Mouse (Mus musculus) ES-E14 (cell line): ENCODE data around the gene Tmem201.

Experiments
- CHD2 ChIP-seq: IDR thresholded peaks from 2 replicates; pipeline ENCODE4 v1.6.1; 2014; ENCODE audit warnings: mild to moderate bottlenecking, low read depth, low read length, inconsistent platforms
- HCFC1 ChIP-seq: IDR thresholded peaks from 2 replicates; pipeline ENCODE4 v1.6.1; 2012; ENCODE audit warnings: low read length, inconsistent platforms, borderline replicate concordance; ENCODE audit not compliant: insufficient read depth
- ZNF384 ChIP-seq: IDR thresholded peaks from 2 replicates; pipeline ENCODE4 v1.6.1; 2012; ENCODE audit warnings: low read depth, low read length, inconsistent platforms

DNA sequence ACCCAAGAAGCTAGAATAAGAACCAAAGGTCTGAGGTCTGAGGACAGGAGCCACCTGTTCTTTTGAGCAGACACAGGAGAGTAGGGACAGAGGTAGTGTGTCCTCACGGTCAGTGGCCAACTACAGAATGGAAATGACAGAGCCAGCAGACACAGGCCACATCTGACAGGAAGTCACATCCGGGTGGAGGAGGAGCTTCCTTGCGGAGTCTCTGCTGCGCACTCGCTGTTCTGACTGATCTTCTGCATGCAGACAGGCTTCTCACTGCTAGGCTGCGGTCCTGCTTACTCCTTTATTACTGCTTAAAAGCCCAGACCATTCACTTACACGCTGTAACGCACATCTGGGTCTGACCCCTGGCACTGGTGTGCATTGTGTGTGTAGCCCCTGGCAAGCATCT, 9.0 kb downstream of the Tmem201 start:
- no peak for TF ChIP-seq HCFC1
- TF ChIP-seq CHD2: no peak
- TF ChIP-seq ZNF384: no peak
